ENCODE assay signal across 21 mouse cellular contexts in genomic region chr2:92405687-92406086, GRCm38 (mm10). TPM values are rescaled to one million over a fixed set of nuclear protein-coding genes. Genes with fewer than 3 reads are reported as not detected.
DNase-seq lines count a peak whose midpoint lies in the region; ATAC-seq lines count a peak whose summit lies in the region.
"Had no signal": no experiment of that assay in that cellular context is flagged by ENCODE, and none has a peak within 500 bp of the region (broad histone marks: within the 10 kb centered on the region; RNA-seq: fewer than 3 reads in every experiment).

No protein-coding gene starts in this region.

- ATAC-seq in hindbrain, embryonic 11.5 days (ENCODE audit: low FRiP score): 0 out of 2 replicates have a peak, but pooled peaks have one; percentile 39
- no peak for ATAC-seq in hindbrain, embryonic 14.5 days (ENCODE audit: low FRiP score)
- no peak for ATAC-seq in midbrain, embryonic 15.5 days (replicated peaks)
- ATAC-seq: forebrain, embryonic 14.5 days had no signal

- peak; percentile 24 for DNase-seq in cerebellum, adult 11 months
- no peak for DNase-seq in cerebellum, adult 18-20 months
- peak; percentile 47 for DNase-seq in hindbrain, embryonic 11.5 days (ENCODE audit: low spot score)
- no peak for DNase-seq in hindbrain, embryonic 14.5 days (ENCODE audit: low spot score)
- peak; percentile 74 for DNase-seq in MN1 (ENCODE audit: low spot score)
- no peak for DNase-seq in spleen, postnatal 10 days (ENCODE audit: low spot score in 2 of 2)
- DNase-seq in urinary bladder, postnatal 10 days (ENCODE audit: low spot score): no peak
- DNase-seq: adrenal gland, adult 8-10 months; cerebellum, adult 9-11 months; kidney, adult 11 months; kidney, postnatal 10 days; right cerebral cortex, postnatal 25 days; thymus, postnatal 25 days had no signal

- no peaks in the 10 kb centered on the region for H3K9me3 ChIP-seq in hindbrain, embryonic 11.5 days (ENCODE audit: control insufficient read depth, low read length)
- no peaks in the 10 kb centered on the region for H3K9me3 ChIP-seq in hindbrain, embryonic 14.5 days (ENCODE audit: control insufficient read depth, low read length)
- H3K9me3 ChIP-seq in midbrain, embryonic 15.5 days: no peaks in the 10 kb centered on the region
- H3K9me3 ChIP-seq: embryonic facial prominence, embryonic 10.5 days; heart, embryonic 12.5 days; limb, embryonic 13.5 days had no signal

- H3K4me3 ChIP-seq in hindbrain, embryonic 11.5 days (ENCODE audit: low read depth, low read length): no peak overlapping the region
- no peak overlapping the region for H3K4me3 ChIP-seq in hindbrain, embryonic 14.5 days (replicated peaks; ENCODE audit: low read length)
- no peak overlapping the region for H3K4me3 ChIP-seq in midbrain, embryonic 15.5 days
- H3K4me3 ChIP-seq: embryonic facial prominence, embryonic 10.5 days; heart, embryonic 12.5 days; limb, embryonic 13.5 days; myocyte had no signal

- H3K4me2 ChIP-seq in hindbrain, embryonic 11.5 days (replicated peaks; ENCODE audit: low read depth, low read length): no peak overlapping the region
- H3K4me2 ChIP-seq in hindbrain, embryonic 14.5 days (replicated peaks): no peak overlapping the region
- no peak overlapping the region for H3K4me2 ChIP-seq in midbrain, embryonic 15.5 days
- H3K4me2 ChIP-seq: heart, embryonic 12.5 days; limb, embryonic 13.5 days had no signal

- 94% methylated on average over 7 of the region's 7 CpGs for WGBS in hindbrain, embryonic 11.5 days
- 56% methylated on average over 7 of the region's 7 CpGs for WGBS in hindbrain, embryonic 14.5 days
- 69% methylated on average over 7 of the region's 7 CpGs for WGBS in midbrain, embryonic 15.5 days

- no peaks in the 10 kb centered on the region for H3K27me3 ChIP-seq in hindbrain, embryonic 11.5 days (ENCODE audit: control insufficient read depth, insufficient read depth, low read length)
- no peaks in the 10 kb centered on the region for H3K27me3 ChIP-seq in hindbrain, embryonic 14.5 days (ENCODE audit: control insufficient read depth, insufficient read depth, low read length)
- no peaks in the 10 kb centered on the region for H3K27me3 ChIP-seq in midbrain, embryonic 15.5 days (replicated peaks)

- no peak overlapping the region for H3K27ac ChIP-seq in hindbrain, embryonic 11.5 days (ENCODE audit: low read depth, low read length)
- no peak overlapping the region for H3K27ac ChIP-seq in hindbrain, embryonic 14.5 days
- 0 out of 2 replicates have a peak overlapping the region, but pooled peaks have one; percentile 20 for H3K27ac ChIP-seq in midbrain, embryonic 15.5 days
- H3K27ac ChIP-seq: embryonic facial prominence, embryonic 10.5 days; limb, embryonic 13.5 days; liver, embryonic 14.5 days; stomach, postnatal 0 days had no signal

- peaks cover 7% of the 10 kb centered on the region for H3K4me1 ChIP-seq in hindbrain, embryonic 11.5 days (replicated peaks; ENCODE audit: control insufficient read depth, insufficient read depth, low read length)
- 0 out of 2 replicates have a peak, but pooled peaks cover 9% of the 10 kb centered on the region for H3K4me1 ChIP-seq in hindbrain, embryonic 14.5 days (replicated peaks; ENCODE audit: control insufficient read depth, insufficient read depth, low read length)
- H3K4me1 ChIP-seq in midbrain, embryonic 15.5 days: peaks cover 5% of the 10 kb centered on the region

- H3K9ac ChIP-seq in hindbrain, embryonic 11.5 days (ENCODE audit: low read depth, low read length): no peak overlapping the region
- H3K9ac ChIP-seq in hindbrain, embryonic 14.5 days: no peak overlapping the region
- H3K9ac ChIP-seq in midbrain, embryonic 15.5 days: no peak overlapping the region
- H3K9ac ChIP-seq: heart, embryonic 12.5 days; limb, embryonic 13.5 days; liver, embryonic 14.5 days had no signal

- peaks cover 4% of the 10 kb centered on the region; the same call in 1 of the 2 replicates for H3K36me3 ChIP-seq in hindbrain, embryonic 11.5 days (ENCODE audit: control insufficient read depth, insufficient read depth, low read length)
- H3K36me3 ChIP-seq in hindbrain, embryonic 14.5 days (replicated peaks; ENCODE audit: control insufficient read depth, insufficient read depth): peaks cover 71% of the 10 kb centered on the region
- peaks cover 42% of the 10 kb centered on the region for H3K36me3 ChIP-seq in midbrain, embryonic 15.5 days (replicated peaks)

RNA-seq across cellular contexts. Expression of gene Mapk8ip1, which starts 4.6 kb away (rescaled TPM):
- 33.3 and 39.0 TPM in 2 replicates for polyA plus RNA-seq in hindbrain, embryonic 11.5 days (2014; fragmentation: Nextera tagmentation; extraction: Ambion mirVana)
- polyA plus RNA-seq in hindbrain, embryonic 14.5 days (2014; fragmentation: Nextera tagmentation; extraction: Ambion mirVana): 68.8 and 74.5 TPM in 2 replicates
- polyA plus RNA-seq in midbrain, embryonic 15.5 days (2015; fragmentation: Nextera tagmentation; extraction: Ambion mirVana): 155 and 165 TPM in 2 replicates

RNA-seq across cellular contexts. Expression of gene 1700029I15Rik, which starts 23.3 kb away (rescaled TPM):
- polyA plus RNA-seq in hindbrain, embryonic 11.5 days (2014; fragmentation: Nextera tagmentation; extraction: Ambion mirVana): 2.4 and 3.3 TPM in 2 replicates
- 2.9 and 4.2 TPM in 2 replicates for polyA plus RNA-seq in hindbrain, embryonic 14.5 days (2014; fragmentation: Nextera tagmentation; extraction: Ambion mirVana)
- polyA plus RNA-seq in midbrain, embryonic 15.5 days (2015; fragmentation: Nextera tagmentation; extraction: Ambion mirVana): 7.6 and 8.4 TPM in 2 replicates

RNA-seq across cellular contexts. Expression of gene Cry2, which starts 28.2 kb away (rescaled TPM):
- polyA plus RNA-seq in hindbrain, embryonic 11.5 days (2014; fragmentation: Nextera tagmentation; extraction: Ambion mirVana): 21.5 and 22.1 TPM in 2 replicates
- 34.6 and 35.5 TPM in 2 replicates for polyA plus RNA-seq in hindbrain, embryonic 14.5 days (2014; fragmentation: Nextera tagmentation; extraction: Ambion mirVana)
- 47.5 and 49.0 TPM in 2 replicates for polyA plus RNA-seq in midbrain, embryonic 15.5 days (2015; fragmentation: Nextera tagmentation; extraction: Ambion mirVana)

RNA-seq across cellular contexts. Expression of gene Large2, which starts 31.0 kb away (rescaled TPM):
- polyA plus RNA-seq in hindbrain, embryonic 11.5 days (2014; fragmentation: Nextera tagmentation; extraction: Ambion mirVana): 4.0 and 4.7 TPM in 2 replicates
- 2.0 and 2.4 TPM in 2 replicates for polyA plus RNA-seq in hindbrain, embryonic 14.5 days (2014; fragmentation: Nextera tagmentation; extraction: Ambion mirVana)
- 1.5 and 1.9 TPM in 2 replicates for polyA plus RNA-seq in midbrain, embryonic 15.5 days (2015; fragmentation: Nextera tagmentation; extraction: Ambion mirVana)

RNA-seq across cellular contexts. Expression of gene Pex16, which starts 31.2 kb away (rescaled TPM):
- polyA plus RNA-seq in hindbrain, embryonic 11.5 days (2014; fragmentation: Nextera tagmentation; extraction: Ambion mirVana): 18.4 and 20.8 TPM in 2 replicates
- 32.7 TPM in 2 replicates for polyA plus RNA-seq in hindbrain, embryonic 14.5 days (2014; fragmentation: Nextera tagmentation; extraction: Ambion mirVana)
- 41.3 and 47.5 TPM in 2 replicates for polyA plus RNA-seq in midbrain, embryonic 15.5 days (2015; fragmentation: Nextera tagmentation; extraction: Ambion mirVana)

Comparison
In these comparisons a context has a peak if more than half of its experiments do, and no peak if none do; other contexts are left out.
1. DNase-seq: peak in cerebellum, adult 11 months (single experiment), hindbrain, embryonic 11.5 days (single experiment) and MN1 (single experiment); none in cerebellum, adult 18-20 months (0 of 2), hindbrain, embryonic 14.5 days (single experiment), spleen, postnatal 10 days (0 of 2) and urinary bladder, postnatal 10 days (single experiment).